Mouse (Mus musculus) forebrain, embryonic 16.5 days (tissue): Measurements from ENCODE around the gene Aktip. TPM values are rescaled to one million over a fixed set of nuclear protein-coding genes. Genes with fewer than 3 reads are reported as not detected.

ENCODE experiments used
- ATAC-seq: fragments of 200-750 bp; cut with Nextera tagmentation; 2 replicates; pipeline ENCODE4 v1.8.0; 2017; ENCODE audit warnings: mild to moderate bottlenecking, moderate library complexity
- H3K27ac ChIP-seq: fragments of 300-500 bp; sonication (generic); 2 replicates; pipeline ENCODE4 v1.5.1; 2014; ENCODE audit warnings: low read length, control low read depth
- H3K27me3 ChIP-seq: fragments of 300-500 bp; sonication (generic); replicated peaks from 2 replicates; pipeline ENCODE4 v1.6.1; 2014; ENCODE audit warnings: low read length; ENCODE audit not compliant: control insufficient read depth, insufficient read depth
- H3K36me3 ChIP-seq: fragments of 300-500 bp; sonication (generic); 2 replicates; pipeline ENCODE4 v1.6.1; 2014; ENCODE audit not compliant: control insufficient read depth, insufficient read depth
- H3K4me1 ChIP-seq: fragments of 300-500 bp; sonication (generic); replicated peaks from 2 replicates; pipeline ENCODE4 v1.6.1; 2014; ENCODE audit warnings: low read length; ENCODE audit not compliant: control insufficient read depth, insufficient read depth
- H3K4me2 ChIP-seq: fragments of 300-500 bp; sonication (generic); 2 replicates; pipeline ENCODE4 v1.6.1; 2014; ENCODE audit warnings: mild to moderate bottlenecking, low read length, control low read depth
- H3K4me3 ChIP-seq: fragments of 300-500 bp; sonication (generic); replicated peaks from 2 replicates; pipeline ENCODE4 v1.5.1; 2014; ENCODE audit warnings: mild to moderate bottlenecking, low read length, control low read depth
- H3K9ac ChIP-seq: fragments of 300-500 bp; sonication (generic); replicated peaks from 2 replicates; pipeline ENCODE4 v1.6.1; 2014; ENCODE audit warnings: low read depth, low read length, control low read depth
- H3K9me3 ChIP-seq: fragments of 300-500 bp; sonication (generic); 2 replicates; pipeline ENCODE4 v1.6.1; 2016; ENCODE audit warnings: low read length; ENCODE audit not compliant: control insufficient read depth
- WGBS: fragments of 180-500 bp; shearing (Covaris S2); extraction: QIAGEN DNeasy Blood & Tissue Kit; methylation state at CpG from one replicate; pipeline ENCODE4 v1.1.7; 2014; 5-methylcytosine and 5-hydroxymethylcytosine counted together
- polyA plus RNA-seq: library from polyadenylated mRNA; unstranded; fragments of >200 nt; fragmentation: Nextera tagmentation; extraction: Ambion mirVana; gene quantifications from 2 replicates; pipeline ENCODE4 v1.2.1, GENCODE M21; 2015

Aktip gene
- polyA plus RNA-seq, 1 experiment from 2014 or later, result 148 TPM

GRCm38 (mm10) chr8:91170914-91171313, 28.9 kb downstream of the Aktip start:
- Histone ChIP-seq H3K4me1 (peaks cover 13% of the 10 kb centered on the region), H3K4me3 (0 out of 2 replicates have a peak overlapping the region, but pooled peaks have one; percentile 15), H3K4me2 (peak overlapping the region; percentile 22), H3K36me3 (no peaks in the 10 kb centered on the region), H3K27ac (no peak overlapping the region), H3K9me3 (no peaks in the 10 kb centered on the region), H3K27me3 (no peaks in the 10 kb centered on the region), H3K9ac (no peak overlapping the region)
- peak; percentile 73 for ATAC-seq
- WGBS, result 14% methylated on average over 14 of the region's 14 CpGs

- WGBS, result 81% methylated on average over 6 of the region's 6 CpGs
- Histone ChIP-seq H3K9ac (no peak overlapping the region), H3K4me2 (no peak overlapping the region), H3K4me1 (peaks cover 13% of the 10 kb centered on the region), H3K27me3 (no peaks in the 10 kb centered on the region), H3K9me3 (no peaks in the 10 kb centered on the region), H3K36me3 (no peaks in the 10 kb centered on the region), H3K4me3 (no peak overlapping the region), H3K27ac (peak overlapping the region; percentile 33; the same call in 1 of the 2 replicates)
- no peak for ATAC-seq
Measured at GRCm38 (mm10) chr8:91170152-91170551, 29.6 kb downstream of the Aktip start.

GRCm38 (mm10) chr8:91159959-91160800, 39.6 kb downstream of the Aktip start:
- H3K27ac ChIP-seq, result no peak overlapping the region
- WGBS, result 18% methylated on average over 15 of the region's 15 CpGs
- peak; percentile 40 for ATAC-seq

GRCm38 (mm10) chr8:91158617-91159016, 41.2 kb downstream of the Aktip start:
- ATAC-seq, result no peak
- H3K4me2 ChIP-seq, result no peak overlapping the region
- H3K9ac ChIP-seq, result no peak overlapping the region
- peaks cover 9% of the 10 kb centered on the region for H3K4me1 ChIP-seq
- no peaks in the 10 kb centered on the region for H3K36me3 ChIP-seq
- no peak overlapping the region for H3K27ac ChIP-seq
- H3K9me3 ChIP-seq, result 0 out of 2 replicates have a peak, but pooled peaks cover 3% of the 10 kb centered on the region
- no peaks in the 10 kb centered on the region for H3K27me3 ChIP-seq
- no peak overlapping the region for H3K4me3 ChIP-seq
- 95% methylated on average over 10 of the region's 10 CpGs for WGBS

More at GRCm38 (mm10) chr8:91159959-91160800, 39.6 kb downstream of the Aktip start:
- Histone ChIP-seq H3K4me1 (peaks cover 9% of the 10 kb centered on the region), H3K36me3 (no peaks in the 10 kb centered on the region), H3K27me3 (no peaks in the 10 kb centered on the region), H3K9ac (no peak overlapping the region), H3K4me2 (no peak overlapping the region), H3K9me3 (0 out of 2 replicates have a peak, but pooled peaks cover 3% of the 10 kb centered on the region), H3K4me3 (no peak overlapping the region)

- H3K9ac ChIP-seq, result no peak overlapping the region
- no peaks in the 10 kb centered on the region for H3K36me3 ChIP-seq
- H3K9me3 ChIP-seq, result 0 out of 2 replicates have a peak, but pooled peaks cover 3% of the 10 kb centered on the region
- ATAC-seq, result no peak
- H3K4me3 ChIP-seq, result no peak overlapping the region
- no peak overlapping the region for H3K27ac ChIP-seq
- WGBS, result 42% methylated on average over 6 of the region's 6 CpGs
- H3K4me2 ChIP-seq, result no peak overlapping the region
- H3K4me1 ChIP-seq, result peaks cover under 1% of the 10 kb centered on the region
- no peaks in the 10 kb centered on the region for H3K27me3 ChIP-seq
Measured at GRCm38 (mm10) chr8:91154564-91154963, 45.2 kb downstream of the Aktip start.

- no peak overlapping the region for H3K27ac ChIP-seq
- WGBS, result 90% methylated on average over 3 of the region's 3 CpGs
- no peaks in the 10 kb centered on the region for H3K27me3 ChIP-seq
- no peak overlapping the region for H3K4me2 ChIP-seq
- no peak for ATAC-seq
- no peak overlapping the region for H3K9ac ChIP-seq
- no peaks in the 10 kb centered on the region for H3K4me1 ChIP-seq
- H3K9me3 ChIP-seq, result 0 out of 2 replicates have a peak, but pooled peaks cover 3% of the 10 kb centered on the region
- H3K36me3 ChIP-seq, result no peaks in the 10 kb centered on the region
- no peak overlapping the region for H3K4me3 ChIP-seq
Measured at GRCm38 (mm10) chr8:91153831-91154230, 45.9 kb downstream of the Aktip start.

- H3K27me3 ChIP-seq, result no peaks in the 10 kb centered on the region
- 92% methylated on average over 7 of the region's 7 CpGs for WGBS
- ATAC-seq, result no peak
- H3K9ac ChIP-seq, result no peak overlapping the region
- H3K27ac ChIP-seq, result no peak overlapping the region
- no peak overlapping the region for H3K4me3 ChIP-seq
- H3K4me2 ChIP-seq, result no peak overlapping the region
- 0 out of 2 replicates have a peak, but pooled peaks cover 3% of the 10 kb centered on the region for H3K9me3 ChIP-seq
- no peaks in the 10 kb centered on the region for H3K4me1 ChIP-seq
- H3K36me3 ChIP-seq, result no peaks in the 10 kb centered on the region
Measured at GRCm38 (mm10) chr8:91151531-91151930, 48.2 kb downstream of the Aktip start.

GRCm38 (mm10) chr8:91149298-91149697, 50.5 kb downstream of the Aktip start:
- no peak overlapping the region for H3K4me2 ChIP-seq
- no peak overlapping the region for H3K9ac ChIP-seq
- H3K27me3 ChIP-seq, result no peaks in the 10 kb centered on the region
- no peak overlapping the region for H3K27ac ChIP-seq
- no peaks in the 10 kb centered on the region for H3K9me3 ChIP-seq
- no peaks in the 10 kb centered on the region for H3K36me3 ChIP-seq
- ATAC-seq, result no peak
- no peak overlapping the region for H3K4me3 ChIP-seq
- WGBS, result 72% methylated on average over 3 of the region's 3 CpGs
- H3K4me1 ChIP-seq, result no peaks in the 10 kb centered on the region

- no peak overlapping the region for H3K4me3 ChIP-seq
- H3K9me3 ChIP-seq, result no peaks in the 10 kb centered on the region
- no peak for ATAC-seq
- no peak overlapping the region for H3K4me2 ChIP-seq
- no peak overlapping the region for H3K9ac ChIP-seq
- no peaks in the 10 kb centered on the region for H3K4me1 ChIP-seq
- no peak overlapping the region for H3K27ac ChIP-seq
- 81% methylated on average over 15 of the region's 15 CpGs for WGBS
- no peaks in the 10 kb centered on the region for H3K36me3 ChIP-seq
- no peaks in the 10 kb centered on the region for H3K27me3 ChIP-seq
Measured at GRCm38 (mm10) chr8:91148643-91149178, 51.1 kb downstream of the Aktip start.
